Mouse (Mus musculus) adrenal gland, adult 2 months (tissue): ENCODE measurements at regions not wholly inside any gene's neighbourhood (a gene's known extent, or its start where the extent isn't known, plus 50 kb on each side); places are given as distances from the start of the nearest gene placed in this dataset.

Experiments
- DNase-seq: peaks from one replicate; pipeline ENCODE4 v3.0.0; 2021

DNA sequence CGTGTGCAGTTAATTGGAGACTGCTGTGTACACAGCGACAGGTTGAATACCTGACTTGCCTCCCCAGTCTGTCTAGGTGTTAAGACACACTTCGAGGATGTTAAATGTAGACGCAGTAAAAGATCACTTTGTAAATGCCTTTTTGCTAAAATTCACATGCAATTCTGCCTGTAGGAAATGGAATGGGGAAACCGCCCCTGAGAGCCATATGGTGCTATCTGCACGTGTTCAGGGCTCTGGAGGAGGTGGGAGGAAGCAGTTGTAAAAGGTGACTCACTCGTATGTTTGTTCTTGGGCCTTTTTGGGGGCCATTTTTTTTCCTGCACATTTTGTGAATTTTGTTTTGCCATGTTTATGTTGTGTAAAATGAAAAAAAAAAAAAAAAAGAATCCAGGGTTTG lies 159.6 kb upstream of the Gjb5 start:
- DNase-seq, result no peak

DNA sequence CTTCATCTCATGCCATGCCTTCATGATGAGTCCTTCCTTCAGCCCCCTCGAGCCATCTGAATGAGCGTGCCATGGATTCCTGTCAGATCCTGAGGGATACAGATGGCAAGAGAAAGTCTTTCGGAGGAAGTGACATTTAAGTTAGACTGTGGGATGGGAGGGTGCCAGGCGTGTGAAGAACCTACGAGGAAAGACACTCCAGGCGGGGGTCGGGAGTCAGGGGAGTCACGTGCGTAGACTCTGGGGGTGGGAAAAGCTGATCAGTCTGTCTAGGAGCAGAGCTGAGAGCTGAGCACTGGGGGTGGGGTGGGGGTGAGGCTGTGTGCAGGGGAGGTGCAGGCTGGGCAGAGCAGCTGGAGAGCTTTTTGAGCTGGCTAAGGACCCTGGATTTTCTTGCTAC lies 152.0 kb upstream of the Gjb5 start:
- no peak for DNase-seq

DNA sequence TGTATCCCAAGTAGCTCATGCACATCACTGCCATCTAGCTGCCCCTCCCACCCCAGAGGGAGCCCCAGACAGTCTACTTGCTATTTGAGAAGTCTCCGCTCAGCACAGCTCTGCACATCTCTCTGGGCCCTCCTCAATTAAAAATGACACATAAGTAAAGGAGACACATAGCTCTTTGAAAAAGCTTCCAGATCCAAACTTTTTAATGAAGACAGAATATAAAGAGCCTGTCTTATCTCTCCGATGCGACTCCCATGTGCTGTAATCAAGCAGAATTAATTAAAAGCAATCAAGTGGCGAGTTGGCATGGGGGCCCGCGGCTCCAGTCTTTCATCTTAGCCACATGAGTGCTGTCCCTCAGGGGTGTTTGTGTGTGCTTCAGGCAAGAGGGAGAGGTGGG lies 144.6 kb upstream of the Gjb5 start:
- DNase-seq, result no peak

DNA sequence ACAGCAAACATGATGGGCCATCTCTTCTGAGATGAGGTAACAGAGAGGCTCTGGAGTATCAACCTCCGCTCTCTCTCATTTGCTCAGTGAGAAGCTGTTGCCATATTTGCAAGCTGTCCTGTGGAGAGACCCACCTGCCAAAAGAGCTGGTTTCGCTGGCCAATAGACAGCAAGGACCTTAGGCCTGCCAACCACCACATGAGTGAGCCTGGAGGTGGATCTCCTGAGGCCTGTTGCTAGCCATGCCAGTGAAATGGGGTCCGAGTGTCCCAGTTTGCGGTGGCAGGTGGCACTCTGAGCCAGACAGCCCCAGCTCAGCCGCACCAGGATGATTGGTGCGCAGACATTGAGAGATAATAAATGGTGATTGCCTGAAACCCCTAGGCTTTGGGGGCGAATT lies 143.9 kb upstream of the Gjb5 start:
- DNase-seq, result no peak

DNA sequence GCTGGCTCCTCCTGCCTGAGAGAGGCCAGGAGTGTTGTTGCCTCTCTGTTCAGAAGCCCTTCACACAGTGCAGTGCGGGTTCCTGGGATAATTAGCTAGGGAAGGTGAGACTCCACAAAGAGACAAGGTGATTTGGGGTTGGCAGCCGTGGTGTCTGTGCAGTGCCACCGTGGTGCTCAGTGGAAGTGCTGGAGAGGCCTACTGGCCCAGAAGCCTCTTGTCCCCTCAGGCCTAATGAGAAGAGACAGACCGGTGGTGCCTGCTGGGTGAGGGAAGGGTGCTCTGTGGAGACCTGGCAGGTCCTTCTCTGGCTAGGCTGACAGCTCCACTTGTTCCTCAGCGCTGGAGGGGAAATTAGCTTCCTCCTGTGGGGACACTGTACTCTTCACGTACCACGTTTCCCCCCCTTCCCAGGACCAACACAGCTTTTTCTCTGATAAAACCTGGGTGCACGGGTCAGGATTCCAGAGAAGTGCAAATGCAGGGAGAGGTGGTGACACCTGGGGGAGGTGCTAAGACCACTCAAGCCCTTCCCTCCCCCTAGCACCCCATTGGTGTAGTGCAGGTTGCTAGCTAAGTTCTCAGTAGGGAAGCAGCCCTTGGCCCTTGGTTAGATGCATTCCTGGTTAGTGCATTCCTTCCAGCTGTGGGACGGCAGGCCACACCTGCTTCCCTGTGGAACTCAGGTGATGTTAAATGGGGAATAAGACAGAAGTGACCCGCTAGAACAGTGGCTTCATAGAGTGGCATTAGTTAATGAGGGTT lies 129.2 kb upstream of the Gjb5 start:
- DNase-seq, result no peak

DNA sequence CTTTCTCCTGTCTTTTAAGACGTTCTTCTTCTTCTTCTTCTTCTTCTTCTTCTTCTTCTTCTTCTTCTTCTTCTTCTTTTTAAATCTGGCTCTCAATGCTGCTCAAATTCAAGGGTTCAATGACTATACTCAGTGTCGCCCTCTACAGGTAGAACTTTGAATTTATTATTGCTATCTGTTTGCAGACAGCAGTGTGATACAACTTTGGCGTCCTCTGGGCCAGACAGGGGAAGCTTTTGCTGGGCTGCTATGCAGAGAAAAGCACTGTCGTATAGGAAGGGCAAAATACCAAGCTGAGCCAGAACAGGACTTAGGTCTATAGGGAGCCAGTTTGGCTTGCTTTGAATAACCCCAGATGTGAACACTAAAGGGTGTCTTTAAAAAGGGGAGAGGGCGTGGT lies 127.3 kb upstream of the Gjb5 start:
- DNase-seq, result no peak

DNA sequence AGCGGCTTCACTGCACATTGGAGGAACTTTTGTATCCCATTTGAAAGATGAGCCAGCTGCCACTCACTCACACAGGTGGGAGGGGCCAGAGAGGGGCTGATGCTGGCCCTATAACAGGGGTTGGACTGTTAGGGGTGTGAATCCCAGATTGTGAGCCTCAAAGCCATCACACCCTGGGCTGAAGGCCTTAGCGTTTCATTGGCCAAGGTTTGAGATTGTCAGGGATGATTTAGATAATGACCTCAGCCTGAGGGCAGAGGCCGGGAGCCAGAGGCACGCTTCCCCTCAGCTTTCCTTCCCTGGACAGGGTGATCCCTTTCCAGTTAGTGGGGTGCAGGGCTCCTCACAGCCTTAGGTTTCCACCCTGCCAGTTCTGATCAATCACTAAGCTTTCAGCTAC lies 124.5 kb upstream of the Gjb5 start:
- DNase-seq, result no peak

DNA sequence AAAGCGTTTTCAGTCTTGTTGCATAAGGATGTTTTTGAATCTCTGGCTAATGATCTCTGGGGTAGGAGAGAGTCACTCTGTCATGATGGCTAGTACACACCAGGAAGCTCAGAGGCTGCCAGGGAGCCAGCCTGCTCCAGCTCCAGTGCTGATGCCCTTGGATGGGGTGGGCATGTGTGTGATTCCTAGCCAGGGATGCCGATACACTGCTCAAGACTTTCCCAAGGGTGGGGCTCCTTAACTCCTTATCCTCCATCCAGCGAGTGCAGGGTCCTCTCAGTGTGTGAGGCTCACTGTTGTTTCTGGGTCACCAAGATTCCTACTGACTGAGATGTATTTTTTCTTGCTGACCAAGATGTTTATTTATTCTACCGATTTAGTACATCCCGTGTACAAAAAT lies 122.4 kb upstream of the Gjb5 start:
- DNase-seq, result no peak

DNA sequence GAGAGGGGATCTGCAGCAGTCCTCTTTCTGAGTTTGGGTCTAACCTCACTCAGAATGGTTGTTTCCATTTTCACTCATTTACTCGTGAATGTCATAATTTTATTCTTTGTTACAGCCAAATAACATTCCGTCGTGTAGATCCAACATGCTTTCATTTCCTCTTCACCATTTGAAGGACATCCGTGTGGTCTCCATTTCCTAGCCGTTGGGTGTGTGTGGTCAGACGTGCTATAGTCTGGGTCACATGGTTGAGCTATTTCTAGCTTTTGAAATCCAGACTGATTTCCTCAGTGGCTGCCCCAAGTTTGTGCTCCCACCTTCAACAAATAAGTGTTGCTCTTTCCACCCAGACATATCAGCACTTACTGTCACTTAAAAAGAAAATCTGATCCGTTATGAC lies 111.9 kb upstream of the Gjb5 start:
- DNase-seq, result no peak

DNA sequence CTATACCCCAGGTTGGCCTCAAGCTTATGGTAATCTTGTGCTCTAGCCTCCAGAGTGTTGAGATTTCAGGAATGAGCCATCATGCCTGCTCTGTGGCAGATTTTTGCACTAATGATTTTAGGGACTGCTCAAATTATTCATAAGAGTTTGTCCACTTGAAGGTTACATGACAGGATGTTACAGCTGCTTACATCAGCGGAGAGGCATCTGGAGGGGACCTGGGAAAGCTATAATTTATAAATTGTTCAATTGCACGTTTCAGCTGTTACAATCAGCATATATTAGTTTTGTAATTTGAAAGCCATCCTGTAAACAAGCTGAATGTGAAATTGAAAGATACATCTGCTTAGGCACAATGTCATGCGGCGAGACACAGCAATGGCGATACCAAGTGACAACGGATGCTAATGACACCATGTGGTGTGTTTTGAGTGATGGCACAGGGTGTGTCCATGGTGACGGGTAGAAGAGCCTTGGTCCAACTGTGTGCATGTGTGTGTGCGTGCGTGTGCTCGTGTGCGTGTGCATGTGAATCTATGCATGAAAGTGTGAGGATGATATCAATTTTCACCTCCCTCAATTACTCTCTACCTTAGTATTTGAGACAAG lies 96.6 kb upstream of the Gjb5 start:
- DNase-seq, result no peak

DNA sequence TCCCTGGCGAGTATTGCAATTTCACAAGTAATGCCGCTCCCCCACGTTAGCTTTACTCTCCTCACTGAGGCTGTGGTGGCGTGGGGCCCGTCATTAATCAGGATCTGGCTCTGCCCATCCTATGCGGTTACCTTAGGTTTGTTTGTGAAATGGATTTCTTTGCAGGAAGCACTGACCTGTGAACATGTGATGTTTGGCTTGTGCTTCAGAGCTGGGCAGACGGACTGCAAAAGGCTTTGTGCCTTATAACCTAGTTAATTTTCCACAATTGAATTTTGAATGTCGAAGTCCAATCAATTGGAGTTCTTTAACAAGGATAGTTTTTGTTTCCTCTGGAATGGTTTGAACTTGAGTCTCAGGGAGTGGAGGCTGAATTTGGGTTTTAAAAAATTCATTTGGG lies 94.1 kb upstream of the Gjb5 start:
- DNase-seq, result no peak

DNA sequence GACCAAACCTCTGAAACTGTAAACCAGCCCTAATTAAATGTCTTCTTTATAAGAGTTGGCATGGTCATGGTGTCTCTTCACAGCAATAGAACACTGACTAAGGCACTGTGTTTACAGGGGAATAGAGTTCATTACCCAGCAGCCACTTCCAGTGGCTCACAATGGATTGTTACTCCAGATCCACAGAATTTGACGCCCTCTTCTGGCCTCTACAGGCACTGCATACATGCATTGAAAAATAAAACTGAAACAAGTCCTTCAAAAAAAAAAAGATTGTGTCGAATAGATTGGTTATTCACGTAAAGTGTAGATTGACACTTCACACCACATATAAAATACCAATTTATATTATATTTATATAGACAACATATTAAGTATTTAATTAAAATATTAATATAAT lies 87.3 kb upstream of the Gjb5 start:
- no peak for DNase-seq

DNA sequence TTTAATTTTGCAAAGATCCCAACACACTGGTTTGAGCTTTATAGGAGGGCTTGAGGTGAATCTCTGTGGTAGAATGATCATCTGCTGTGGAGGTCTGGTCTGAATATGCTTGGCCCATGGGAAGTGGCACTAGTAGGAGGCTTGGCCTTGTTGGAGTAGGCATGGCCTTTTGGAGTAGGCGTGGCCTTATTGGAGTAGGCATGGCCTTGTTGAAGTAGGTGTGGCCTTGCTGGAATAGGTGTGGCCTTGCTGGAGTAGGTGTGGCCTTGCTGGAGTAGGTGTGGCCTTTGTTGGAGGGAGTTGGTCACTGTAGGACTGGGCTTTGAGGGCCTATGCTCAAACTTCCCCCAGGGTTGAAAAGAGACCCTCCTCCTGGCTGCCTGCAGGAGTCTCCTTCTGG lies 86.1 kb upstream of the Gjb5 start:
- no peak for DNase-seq

DNA sequence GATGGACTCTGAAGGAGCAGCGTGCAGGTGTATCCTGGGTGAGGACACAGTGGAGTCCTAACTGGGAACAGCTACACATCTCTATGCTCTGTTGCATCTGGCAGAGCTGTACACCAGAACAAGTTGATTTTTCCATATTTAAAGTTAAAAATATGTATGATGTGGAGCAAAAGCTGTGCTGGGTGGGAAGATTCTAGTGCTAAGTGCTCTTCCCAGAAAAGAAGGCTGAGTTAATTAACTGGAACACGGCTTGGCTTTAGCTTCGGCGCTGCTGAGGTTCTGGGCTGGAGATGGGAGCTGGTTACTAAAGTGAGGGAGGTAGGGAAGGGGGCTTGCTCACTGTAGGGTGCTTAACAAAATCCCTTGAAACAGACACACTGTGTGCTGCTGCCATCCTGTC lies 84.0 kb upstream of the Gjb5 start:
- no peak for DNase-seq

DNA sequence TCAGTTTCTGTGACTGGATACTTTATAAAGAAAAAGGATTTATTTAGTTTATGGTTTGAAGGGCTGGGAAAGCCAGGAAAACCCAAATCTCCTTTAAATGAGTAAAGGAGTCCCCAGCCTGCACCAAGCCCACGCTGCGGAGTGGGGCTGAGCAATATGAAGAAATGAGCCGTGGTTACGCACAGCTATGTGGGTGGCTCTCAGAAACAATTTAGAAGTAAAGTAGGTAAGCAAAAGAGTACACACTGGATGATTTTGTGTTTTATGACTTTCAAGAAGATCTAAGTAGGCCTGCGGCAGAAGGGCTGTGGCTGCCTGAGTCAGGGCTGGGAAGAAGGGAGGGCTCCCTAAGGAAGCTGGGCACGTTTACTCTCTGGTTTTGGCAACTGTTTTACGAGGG lies 82.6 kb upstream of the Gjb5 start:
- DNase-seq, result no peak

DNA sequence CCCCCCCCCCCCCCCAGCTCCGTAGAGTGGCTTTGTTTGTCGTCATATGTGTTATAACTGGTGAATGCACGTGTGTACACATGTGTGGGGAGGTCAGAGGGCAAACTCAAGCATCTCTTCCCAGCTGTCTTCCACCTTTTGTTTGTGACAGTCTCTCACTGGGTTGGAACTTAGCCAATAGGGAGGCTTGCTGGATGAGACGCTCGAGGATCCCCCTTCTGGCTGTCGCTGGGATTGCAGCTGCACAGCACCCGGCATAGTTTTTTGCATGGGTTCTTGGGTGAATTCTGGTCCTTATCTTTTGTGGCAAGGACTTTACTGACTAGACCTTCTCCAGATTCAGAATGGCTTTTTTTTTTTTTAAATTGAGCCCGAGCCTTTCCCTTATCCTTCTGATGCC lies 77.1 kb upstream of the Gjb5 start:
- peak; percentile 60 for DNase-seq

DNA sequence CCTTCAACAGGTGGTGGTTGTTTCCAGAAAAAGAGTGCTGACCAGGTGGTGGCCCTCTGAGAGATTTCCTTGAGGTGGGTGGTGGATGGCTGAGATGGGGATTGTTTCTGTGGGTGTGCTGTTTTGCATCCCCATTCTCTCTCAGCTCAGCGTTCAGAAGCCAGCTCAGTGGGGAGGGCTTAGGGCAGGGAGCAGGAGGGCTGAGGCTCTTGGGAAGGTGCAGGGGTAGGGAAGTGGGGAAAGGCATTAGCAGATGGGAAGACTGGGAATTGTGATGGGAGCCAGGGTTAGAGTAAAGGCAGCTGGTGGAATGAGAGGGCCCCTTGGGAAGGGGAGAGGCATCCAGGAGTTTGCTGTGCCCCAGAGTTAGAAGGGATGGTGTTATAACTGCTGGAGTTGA lies 72.3 kb upstream of the Gjb5 start:
- DNase-seq, result no peak

DNA sequence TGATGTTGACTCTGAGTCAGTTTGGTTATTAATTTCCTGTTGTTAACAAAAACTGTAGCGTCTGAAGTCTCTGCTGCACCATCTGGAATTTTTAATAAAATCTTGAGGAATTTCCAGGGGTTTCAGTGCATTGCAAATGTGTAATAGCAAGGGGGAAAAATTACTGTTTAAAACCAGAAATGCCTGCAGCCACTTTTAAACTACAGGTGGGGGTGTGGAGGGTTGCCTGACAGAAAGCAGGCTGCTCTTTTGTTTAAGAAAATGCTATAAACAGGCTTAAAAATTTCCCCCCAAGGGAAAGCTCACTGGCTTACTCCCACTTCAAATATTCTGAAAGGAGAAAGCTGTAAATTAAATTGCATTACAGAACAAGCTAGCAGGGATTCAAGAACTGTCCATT lies 71.8 kb upstream of the Gjb5 start:
- no peak for DNase-seq

DNA sequence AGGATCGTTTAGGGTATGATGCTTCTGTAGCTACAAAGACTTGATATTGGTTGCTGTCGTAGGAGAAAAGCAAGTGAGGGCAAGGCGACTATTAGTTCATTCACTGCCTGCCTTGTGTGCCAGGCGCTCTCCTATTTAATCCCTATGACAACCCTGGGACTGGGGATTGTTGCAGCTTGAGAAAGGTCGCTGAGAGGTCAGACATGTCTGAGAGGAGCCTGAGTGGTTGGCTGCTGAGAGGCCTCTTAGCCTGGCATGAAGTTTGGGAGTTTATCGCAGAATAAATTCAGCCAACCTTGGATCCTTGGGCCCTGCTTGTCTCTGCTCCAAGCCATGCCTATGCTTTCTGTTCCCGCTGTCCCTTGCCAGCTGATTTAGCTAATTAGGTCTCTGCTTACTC lies 65.9 kb upstream of the Gjb5 start:
- no peak for DNase-seq

DNA sequence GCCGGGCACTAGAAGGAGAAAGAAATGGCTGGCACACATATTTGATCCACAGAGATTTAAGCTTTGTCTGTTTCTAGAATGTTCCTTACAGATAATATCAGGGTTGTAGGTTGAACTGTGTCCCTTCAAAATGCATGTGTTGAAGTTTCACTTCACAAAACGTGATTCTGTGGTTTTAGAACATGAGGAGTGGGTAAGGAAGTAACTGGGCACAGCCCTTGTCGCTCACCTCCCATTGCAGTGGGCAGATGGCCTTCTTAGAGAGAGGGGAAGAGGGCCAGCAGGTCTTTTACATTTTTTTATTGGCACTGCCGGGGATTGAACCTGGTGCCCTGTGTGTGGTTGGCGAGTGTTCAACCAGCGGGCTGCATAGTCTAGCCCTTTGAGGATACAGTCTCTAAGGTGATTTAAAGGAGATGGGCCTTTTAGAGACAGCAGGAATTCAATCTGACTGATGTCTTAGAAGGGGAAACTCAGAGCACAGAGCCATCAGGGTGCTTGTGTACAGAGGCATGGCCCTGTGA lies 64.0 kb upstream of the Gjb5 start:
- DNase-seq, result no peak

DNA sequence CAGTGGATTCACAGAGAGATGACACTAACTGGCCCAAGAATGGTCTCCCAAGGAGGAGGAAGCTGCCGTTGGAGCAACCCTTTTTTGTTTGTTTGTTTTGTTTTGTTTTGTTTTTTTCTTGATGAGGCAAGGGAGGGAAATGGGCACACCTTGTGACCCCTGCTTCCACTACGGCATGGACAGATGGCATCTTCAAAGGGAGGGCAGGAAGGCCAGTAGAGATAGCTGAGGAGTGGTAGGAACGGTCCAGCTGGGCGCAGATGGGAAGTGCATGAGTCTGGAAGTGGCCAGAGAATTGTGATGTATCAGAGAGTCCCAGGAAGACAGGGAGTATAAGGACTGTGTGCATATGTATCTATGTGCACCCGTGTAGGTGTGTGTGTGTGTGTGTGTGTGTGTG lies 63.1 kb upstream of the Gjb5 start:
- DNase-seq, result no peak

DNA sequence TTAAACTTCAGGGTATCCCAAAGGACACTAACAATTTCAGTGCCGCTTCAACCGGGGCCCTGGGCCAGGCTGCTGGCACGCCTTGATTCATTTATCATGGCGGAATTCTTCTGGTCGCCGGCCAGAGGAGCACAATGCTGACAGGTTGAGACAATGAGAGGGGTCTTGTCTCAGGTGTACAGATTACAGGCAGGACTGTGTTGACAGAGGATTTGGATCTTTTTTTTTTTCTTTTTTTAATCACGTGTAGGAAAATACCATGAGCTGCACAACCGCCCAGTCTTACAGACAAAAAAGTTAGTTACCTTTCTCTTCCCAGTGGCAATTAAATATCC lies 61.8 kb upstream of the Gjb5 start:
- DNase-seq, result no peak

DNA sequence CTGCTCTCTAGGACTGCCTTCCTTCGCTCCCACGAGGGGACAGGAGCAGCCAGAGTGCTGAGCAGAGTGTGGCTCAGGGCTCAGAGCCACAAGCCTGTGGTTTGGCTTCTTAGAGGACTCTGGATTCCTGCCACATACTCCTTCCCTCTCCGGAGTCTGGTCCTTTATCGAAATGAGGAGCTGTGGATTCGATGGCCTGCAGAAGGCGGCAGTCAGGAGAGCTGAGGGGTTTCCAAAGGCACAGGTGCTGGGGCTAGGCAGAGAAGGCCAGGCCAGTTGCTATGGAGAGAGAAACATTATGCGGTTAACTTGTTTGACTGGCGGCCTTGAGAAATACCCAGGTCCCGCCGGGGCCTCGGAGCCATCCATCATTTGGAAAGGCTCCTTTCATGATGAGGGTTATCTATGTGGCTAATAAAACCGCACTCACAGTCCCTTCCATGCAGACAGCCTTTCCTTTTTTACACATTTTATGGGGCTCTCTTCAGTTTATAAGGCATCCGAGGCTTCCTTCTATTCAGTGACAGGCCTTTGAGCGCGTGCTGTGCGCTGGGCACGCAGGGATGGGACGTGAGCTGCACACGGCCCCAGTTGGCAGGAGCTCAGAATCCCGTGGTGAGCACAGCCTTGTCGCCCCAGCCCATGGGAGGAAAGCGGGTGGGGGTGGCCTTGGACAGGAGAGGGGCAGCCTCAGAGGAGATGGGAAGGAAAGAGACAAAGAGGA lies 61.2 kb upstream of the Gjb5 start:
- peak; percentile 85 for DNase-seq

DNA sequence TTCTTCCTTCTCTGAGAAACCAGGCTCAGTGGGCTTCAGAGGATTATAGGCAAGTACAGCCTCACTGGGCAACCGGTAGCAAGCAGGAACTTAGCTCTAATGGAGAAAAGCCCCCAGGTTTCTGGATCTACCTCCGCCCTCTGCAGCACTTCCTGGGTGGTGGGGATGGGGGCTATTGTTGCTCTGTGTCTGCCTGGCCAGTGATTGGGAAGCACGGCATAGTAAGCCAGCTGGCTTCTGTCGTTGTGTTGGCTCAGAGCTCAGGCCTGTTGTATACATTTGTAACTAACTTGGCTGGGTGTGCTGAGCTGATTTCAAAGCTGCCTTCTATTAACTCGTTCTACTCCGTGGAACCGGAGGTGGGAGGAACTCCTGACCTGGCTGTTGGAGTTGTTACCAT lies 58.9 kb upstream of the Gjb5 start:
- no peak for DNase-seq
